Mouse (Mus musculus) testis, adult 2 months (tissue): Measurements from ENCODE around the gene Rhbdl3. TPM values are rescaled to one million over a fixed set of nuclear protein-coding genes. Genes with fewer than 3 reads are reported as not detected.

Experiments used
- H3K27ac ChIP-seq: fragments of 200-500 bp; 2 replicates; pipeline ENCODE4 v1.5.1; 2012; ENCODE audit warnings: low read depth, low read length; ENCODE audit not compliant: control insufficient read depth, insufficient read depth
- H3K27me3 ChIP-seq: fragments of 200-500 bp; 2 replicates; pipeline ENCODE4 v1.6.1; 2012; ENCODE audit warnings: mild to moderate bottlenecking, low read length, moderate library complexity; ENCODE audit not compliant: control insufficient read depth, insufficient read depth
- H3K36me3 ChIP-seq: fragments of 200-500 bp; 2 replicates; pipeline ENCODE4 v1.6.1; 2012; ENCODE audit warnings: mild to moderate bottlenecking, low read length; ENCODE audit not compliant: control insufficient read depth, insufficient read depth
- H3K4me1 ChIP-seq: fragments of 200-500 bp; 2 replicates; pipeline ENCODE4 v1.6.1; 2012; ENCODE audit warnings: low read length; ENCODE audit not compliant: control insufficient read depth, insufficient read depth
- H3K4me3 ChIP-seq: fragments of 200-500 bp; 2 replicates; pipeline ENCODE4 v1.5.1; 2012; ENCODE audit warnings: low read depth, mild to moderate bottlenecking, low read length, moderate library complexity, mixed read lengths; ENCODE audit not compliant: control insufficient read depth
- CTCF ChIP-seq: fragments of 200-500 bp; IDR thresholded peaks from 2 replicates; pipeline ENCODE4 v1.5.1; 2012; ENCODE audit warnings: low read depth, mild to moderate bottlenecking, inconsistent platforms, low read length, moderate library complexity; ENCODE audit not compliant: control insufficient read depth, insufficient read depth, insufficient replicate concordance
- POLR2A ChIP-seq: fragments of 200-500 bp; IDR thresholded peaks from 2 replicates; pipeline ENCODE4 v1.6.1; 2012; ENCODE audit warnings: low read depth, mild to moderate bottlenecking, inconsistent platforms, low read length, moderate library complexity; ENCODE audit not compliant: control insufficient read depth
- polyA plus RNA-seq: library from polyadenylated mRNA; depleted of rRNA; stranded (reverse); fragments of >200 nt; gene quantifications from 2 replicates; pipeline ENCODE4 v1.2.3, GENCODE M21; 2012

The Rhbdl3 gene
- polyA plus RNA-seq, 1 experiment: 0.54 TPM

DNA sequence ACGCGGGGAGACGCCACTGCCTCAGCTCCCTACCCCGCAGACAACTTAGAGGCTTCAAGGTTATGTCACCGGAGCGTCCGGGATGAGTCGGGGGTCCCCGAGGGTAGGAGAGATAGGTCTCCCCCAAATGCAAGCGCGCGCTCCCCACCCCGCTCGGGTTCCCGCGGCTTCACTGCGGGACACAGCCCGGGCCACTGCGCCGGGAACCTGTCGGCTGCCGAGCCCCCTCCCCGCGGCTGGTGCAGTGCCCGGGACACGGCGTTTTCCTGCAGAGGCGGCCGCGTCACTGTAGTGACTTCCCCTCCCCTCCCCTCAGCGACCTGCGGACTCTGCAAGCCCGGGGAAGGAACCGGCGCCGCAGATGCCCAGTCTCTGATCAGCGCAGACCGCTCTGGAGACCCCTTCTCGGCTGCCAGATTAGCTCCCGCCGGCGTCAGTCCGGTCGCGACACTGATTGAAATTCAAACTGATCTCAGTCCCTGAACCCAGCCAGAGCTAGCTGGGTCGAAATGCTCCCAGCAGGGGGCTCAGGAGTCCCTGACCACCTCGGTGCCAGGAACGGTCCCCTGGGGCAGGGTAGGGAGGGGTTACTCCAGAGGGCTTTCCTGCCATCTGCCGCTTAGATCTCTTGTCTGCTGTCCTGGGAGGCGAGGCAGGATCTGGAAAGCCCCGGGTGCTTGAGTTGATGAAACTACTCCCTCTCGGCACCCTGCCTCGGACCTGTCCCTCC, 769 bp downstream of the Rhbdl3 start:
- TF ChIP-seq POLR2A: no peak
- no peak for TF ChIP-seq CTCF
- Histone ChIP-seq H3K27ac (no peak overlapping the region), H3K36me3 (no peaks in the 10 kb centered on the region), H3K4me3 (peak overlapping the region; percentile 57), H3K27me3 (no peaks in the 10 kb centered on the region), H3K4me1 (peaks cover 14% of the 10 kb centered on the region)

DNA sequence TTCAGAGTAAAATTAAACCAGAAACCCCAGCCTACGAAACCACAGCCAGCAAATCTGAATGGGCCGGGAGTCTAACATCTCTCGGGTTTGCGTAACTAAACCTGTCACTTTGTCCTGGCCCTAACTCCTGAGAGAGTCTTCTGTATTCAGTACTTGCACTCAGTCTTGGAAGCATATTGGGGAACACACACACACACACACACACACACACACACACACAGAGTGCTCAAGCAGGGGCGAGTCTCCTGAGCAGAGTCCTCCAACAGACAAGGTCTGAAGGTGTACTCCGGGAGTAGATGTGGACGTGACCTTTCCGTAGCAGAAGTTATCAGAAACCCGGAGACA, 1.3 kb downstream of the Rhbdl3 start:
- Histone ChIP-seq H3K27ac (no peak overlapping the region), H3K4me1 (peaks cover 14% of the 10 kb centered on the region), H3K4me3 (no peak overlapping the region; the same call in 1 of the 2 replicates), H3K27me3 (no peaks in the 10 kb centered on the region), H3K36me3 (no peaks in the 10 kb centered on the region)
- no peak for TF ChIP-seq CTCF
- no peak for TF ChIP-seq POLR2A

DNA sequence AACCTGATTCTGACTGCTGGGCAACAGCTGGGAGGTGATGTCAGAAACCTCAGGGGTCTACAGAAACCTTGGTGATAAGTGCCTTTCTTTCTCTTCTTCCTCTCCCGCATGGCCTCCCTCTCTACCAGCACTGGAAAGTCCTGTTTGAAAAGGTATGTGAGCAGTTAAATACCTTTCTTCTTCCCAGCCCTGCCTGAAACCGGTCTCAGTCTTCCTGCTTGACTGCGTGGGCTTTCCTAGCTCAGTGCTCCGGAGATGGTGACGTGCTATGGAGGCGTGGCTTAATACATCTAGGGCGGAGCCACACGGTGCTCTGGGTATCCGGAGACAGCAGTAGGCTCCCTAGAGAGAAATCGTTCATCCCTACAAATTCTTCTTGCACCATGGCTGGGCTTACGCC, 1.8 kb downstream of the Rhbdl3 start:
- no peaks in the 10 kb centered on the region for H3K27me3 ChIP-seq
- no peak overlapping the region; the same call in 1 of the 2 replicates for H3K4me3 ChIP-seq
- no peaks in the 10 kb centered on the region for H3K36me3 ChIP-seq
- TF ChIP-seq CTCF (no peak), POLR2A (no peak)
- no peak overlapping the region for H3K27ac ChIP-seq
- H3K4me1 ChIP-seq: peaks cover 14% of the 10 kb centered on the region

DNA sequence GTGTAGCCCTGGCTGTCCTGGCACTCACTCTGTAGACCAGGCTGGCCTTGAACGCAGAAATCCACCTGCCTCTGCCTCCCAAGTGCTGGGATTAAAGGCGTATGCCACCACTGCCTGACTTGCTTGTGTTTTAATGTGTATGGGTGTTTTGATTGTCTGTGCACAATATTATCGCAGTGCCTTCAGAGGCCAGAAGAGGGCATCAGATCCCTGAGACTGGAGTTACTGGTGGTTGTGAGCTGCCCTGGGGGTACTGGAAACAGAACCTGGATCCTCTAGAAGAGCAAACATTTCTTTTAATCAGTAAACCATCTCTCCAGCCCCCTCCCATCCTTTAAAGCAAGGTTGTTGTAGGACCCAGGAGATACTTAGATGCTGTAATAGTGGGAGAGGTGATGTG, 3.0 kb downstream of the Rhbdl3 start:
- H3K27me3 ChIP-seq: no peaks in the 10 kb centered on the region

DNA sequence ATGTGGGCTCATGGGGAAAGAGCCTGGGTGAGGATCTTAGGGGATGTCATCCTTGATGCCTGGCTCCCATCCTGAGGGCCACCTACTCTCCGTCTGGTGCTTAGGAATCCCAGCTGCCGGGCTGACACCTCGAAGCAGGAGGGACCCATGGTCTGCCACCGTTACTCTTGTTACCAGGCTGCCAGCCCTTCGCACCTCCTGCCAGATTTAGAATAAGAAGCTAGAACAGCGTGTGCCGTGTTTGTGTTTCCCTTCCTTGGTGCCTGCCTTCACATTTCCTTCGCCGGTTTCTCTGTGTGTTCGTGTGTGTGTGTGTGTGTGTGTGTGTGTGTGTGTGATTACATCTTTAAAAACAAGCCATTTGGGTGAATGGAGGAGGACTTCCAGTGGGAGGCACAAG, 4.1 kb downstream of the Rhbdl3 start:
- Histone ChIP-seq H3K27ac (no peak overlapping the region), H3K4me1 (peaks cover 14% of the 10 kb centered on the region), H3K4me3 (no peak overlapping the region), H3K36me3 (no peaks in the 10 kb centered on the region), H3K27me3 (no peaks in the 10 kb centered on the region)
- TF ChIP-seq POLR2A: no peak
- TF ChIP-seq CTCF: no peak

More for the DNA sequence above, 3.0 kb downstream of the Rhbdl3 start:
- H3K27ac ChIP-seq: no peak overlapping the region
- TF ChIP-seq CTCF (no peak), POLR2A (no peak)
- no peaks in the 10 kb centered on the region for H3K36me3 ChIP-seq
- peaks cover 14% of the 10 kb centered on the region for H3K4me1 ChIP-seq
- no peak overlapping the region for H3K4me3 ChIP-seq

DNA sequence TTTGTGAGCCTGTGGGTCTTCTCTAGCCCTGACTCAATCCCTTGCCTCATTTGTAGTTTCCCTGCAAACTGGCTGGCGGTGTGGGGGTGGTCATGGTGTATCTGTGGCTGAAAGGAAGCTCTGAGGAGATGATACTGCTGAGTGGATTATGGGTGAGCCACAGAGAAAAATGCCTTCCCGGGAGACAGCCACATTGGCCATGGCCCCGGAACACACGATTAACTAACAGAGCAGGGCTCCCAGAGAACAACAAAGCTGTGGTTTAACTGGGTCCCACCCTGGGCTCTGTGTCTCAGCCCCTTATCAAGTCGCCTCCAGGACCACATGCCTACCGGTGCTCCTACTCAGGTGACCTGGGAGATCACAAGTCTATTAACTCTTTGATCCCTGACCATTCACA, 7.8 kb downstream of the Rhbdl3 start:
- Histone ChIP-seq H3K27me3 (no peaks in the 10 kb centered on the region), H3K36me3 (no peaks in the 10 kb centered on the region), H3K4me1 (no peaks in the 10 kb centered on the region), H3K4me3 (no peak overlapping the region), H3K27ac (no peak overlapping the region)
- no peak for TF ChIP-seq POLR2A
- TF ChIP-seq CTCF: no peak

DNA sequence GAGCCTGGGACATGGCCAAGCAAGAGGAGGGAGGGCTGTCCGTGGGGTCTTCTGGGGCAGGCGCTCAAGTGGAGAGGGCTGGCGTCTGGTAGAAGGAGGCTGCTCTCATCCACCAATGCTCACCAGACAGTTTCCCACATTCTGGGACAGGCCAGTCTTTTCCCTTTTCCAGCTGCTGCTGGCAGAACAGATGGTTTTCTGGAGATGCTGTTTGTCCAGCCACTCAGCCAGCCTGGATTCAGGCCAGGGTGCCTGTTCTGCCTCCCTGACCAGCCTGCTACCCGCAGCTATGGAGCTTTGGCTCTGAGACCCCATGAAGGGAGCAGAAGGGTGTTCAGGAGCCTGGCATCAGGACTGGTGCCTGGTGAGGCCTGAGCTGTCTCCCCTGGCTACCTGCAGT, 10.6 kb downstream of the Rhbdl3 start:
- TF ChIP-seq POLR2A (no peak), CTCF (no peak)
- Histone ChIP-seq H3K4me1 (no peaks in the 10 kb centered on the region), H3K36me3 (no peaks in the 10 kb centered on the region), H3K4me3 (no peak overlapping the region), H3K27ac (no peak overlapping the region), H3K27me3 (no peaks in the 10 kb centered on the region)
